Mouse (Mus musculus): ENCODE results near the gene Eid2.
"Not testable (repeated sequence)": the region's sequence is repeated elsewhere in the genome, so short reads cannot be mapped to it uniquely, and the experiment has no call there.

Gene Eid2

GRCm38 (mm10) chr7:28267129-28268041, at the start of gene Eid2:
Gene Eid2, plus strand, starts transcription at chr7:28267881.
- DNase-seq (ENCODE audit: low spot score) = peak; percentile 79

DNA sequence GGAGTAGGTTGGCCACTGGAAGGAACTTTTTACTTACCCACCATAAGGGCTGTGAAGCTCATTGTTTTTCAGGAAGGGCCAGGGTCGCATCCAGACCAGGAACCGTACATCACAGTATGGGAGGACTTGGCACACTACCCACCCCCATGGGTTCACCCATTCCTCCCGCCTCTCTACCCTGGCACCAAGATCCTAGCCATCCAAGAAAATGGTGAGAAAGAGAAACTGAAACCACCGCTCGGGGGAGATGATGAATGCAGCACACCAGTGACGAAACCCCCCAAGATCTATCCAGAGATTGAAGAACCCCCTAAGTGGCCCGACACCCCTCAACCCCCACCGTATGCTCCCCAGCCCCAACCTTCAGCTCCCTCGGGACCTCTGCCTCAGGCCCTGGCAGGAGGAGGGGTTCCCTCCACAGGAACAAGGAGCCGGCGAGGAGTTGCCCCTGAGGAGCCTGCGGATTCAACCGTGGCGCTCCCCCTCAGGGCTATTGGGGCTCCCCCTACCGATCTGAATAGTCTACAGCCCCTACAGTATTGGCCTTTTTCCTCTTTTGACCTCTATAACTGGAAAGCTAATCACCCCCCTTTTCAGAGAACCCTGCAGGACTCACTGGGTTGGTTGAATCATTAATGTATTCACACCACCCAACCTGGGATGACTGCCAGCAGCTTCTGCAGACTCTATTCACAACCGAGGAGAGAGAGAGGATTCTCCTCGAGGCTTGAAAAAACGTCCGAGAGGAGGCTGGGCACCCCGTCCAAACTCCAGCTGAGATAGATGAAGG, 48.5 kb upstream of the Eid2 start:
- DNase-seq (ENCODE audit: low spot score) = not testable (repeated sequence)

DNA sequence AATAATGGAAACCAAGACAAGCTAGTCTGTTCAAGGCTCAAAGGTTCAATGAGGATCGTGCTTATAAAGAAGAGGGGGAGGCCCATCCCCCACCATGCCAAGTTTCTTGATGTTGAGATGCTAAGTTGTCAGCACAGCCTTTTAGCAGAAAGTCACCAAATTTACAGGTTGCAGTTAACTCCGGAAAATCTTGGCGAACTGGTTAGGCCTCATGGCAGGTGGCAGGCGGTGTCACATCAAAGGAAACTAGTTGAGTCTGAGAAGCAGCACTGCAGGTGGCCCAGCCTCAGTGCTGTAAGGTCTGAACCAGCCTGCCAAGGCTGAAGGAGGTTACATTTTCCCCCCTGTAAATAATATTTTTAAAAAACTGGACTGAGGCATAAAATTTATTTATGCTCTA, 40.8 kb upstream of the Eid2 start:
- not testable (repeated sequence) for DNase-seq (ENCODE audit: low spot score)

- not testable (repeated sequence) for DNase-seq (ENCODE audit: low spot score)
Observed at GRCm38 (mm10) chr7:28227421-28227820, 40.3 kb upstream of the Eid2 start.

- not testable (repeated sequence) for DNase-seq (ENCODE audit: low spot score)
Observed at GRCm38 (mm10) chr7:28243943-28244342, 23.7 kb upstream of the Eid2 start.

GRCm38 (mm10) chr7:28248957-28249356, 18.7 kb upstream of the Eid2 start:
- DNase-seq (ENCODE audit: low spot score) = no peak

DNA sequence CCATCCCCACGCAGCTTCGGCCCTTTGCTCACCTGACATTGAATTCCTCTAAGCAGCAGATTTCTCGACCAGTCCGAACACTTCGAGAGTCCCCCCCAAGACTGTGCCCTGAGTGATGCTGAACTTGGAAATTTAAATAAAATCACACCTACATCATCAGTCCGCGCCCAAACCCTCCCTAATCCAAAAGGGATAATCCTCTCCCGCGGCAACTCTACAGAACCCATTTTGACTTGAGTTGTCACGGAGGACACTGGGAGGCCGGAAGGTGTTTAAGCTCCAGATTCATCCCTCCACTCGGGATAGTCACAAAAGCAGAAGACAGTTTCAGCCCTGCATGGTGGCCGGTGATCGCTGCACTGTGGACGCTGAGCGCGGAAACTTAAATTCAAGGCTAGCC, 15.7 kb upstream of the Eid2 start:
- DNase-seq (ENCODE audit: low spot score) = no peak

DNA sequence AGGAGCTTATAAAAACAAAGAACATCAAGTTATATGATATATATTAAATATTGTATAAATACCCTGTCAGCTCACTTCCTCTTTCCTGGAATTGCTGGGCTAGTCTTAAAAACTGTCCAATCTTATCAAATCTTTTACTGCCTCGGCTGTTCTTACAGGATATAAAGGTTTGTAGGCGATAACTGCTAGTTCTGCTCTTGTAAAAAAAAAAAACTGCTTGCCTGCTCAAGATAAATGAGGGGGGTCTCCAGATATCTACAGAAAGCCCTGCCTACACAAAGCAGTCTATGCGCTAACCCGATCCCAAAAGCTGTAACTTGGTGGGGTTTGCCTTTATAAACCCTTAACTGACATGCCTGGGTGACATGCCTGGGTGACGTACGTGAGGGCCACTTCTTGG, 13.1 kb upstream of the Eid2 start:
- no peak for DNase-seq (ENCODE audit: low spot score)

- no peak for DNase-seq (ENCODE audit: low spot score)
Observed at GRCm38 (mm10) chr7:28255476-28255875, 12.2 kb upstream of the Eid2 start.

DNA sequence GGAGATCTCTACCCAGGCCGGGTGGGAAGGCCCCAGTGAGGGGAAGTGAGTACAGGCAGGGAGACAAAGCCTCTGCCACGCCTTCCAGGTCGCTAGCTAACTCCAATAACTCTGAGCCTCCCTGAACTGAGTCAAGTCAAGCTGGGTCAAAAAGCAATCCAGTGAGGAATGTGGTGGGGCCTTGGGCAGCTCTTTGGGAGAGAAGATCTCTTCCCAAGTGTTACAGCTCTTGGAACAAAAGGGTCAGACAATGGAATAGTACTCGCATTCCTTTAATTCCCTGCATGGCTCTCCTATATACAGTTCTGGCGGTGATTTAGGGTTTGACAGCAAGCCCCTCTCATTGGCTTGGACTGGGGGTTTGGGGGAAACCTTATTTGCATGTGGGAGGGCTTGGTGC, 4.8 kb upstream of the Eid2 start:
- DNase-seq (ENCODE audit: low spot score) = no peak

GRCm38 (mm10) chr7:28263786-28264185, 3.9 kb upstream of the Eid2 start:
- DNase-seq (ENCODE audit: low spot score) = peak; percentile 80

DNA sequence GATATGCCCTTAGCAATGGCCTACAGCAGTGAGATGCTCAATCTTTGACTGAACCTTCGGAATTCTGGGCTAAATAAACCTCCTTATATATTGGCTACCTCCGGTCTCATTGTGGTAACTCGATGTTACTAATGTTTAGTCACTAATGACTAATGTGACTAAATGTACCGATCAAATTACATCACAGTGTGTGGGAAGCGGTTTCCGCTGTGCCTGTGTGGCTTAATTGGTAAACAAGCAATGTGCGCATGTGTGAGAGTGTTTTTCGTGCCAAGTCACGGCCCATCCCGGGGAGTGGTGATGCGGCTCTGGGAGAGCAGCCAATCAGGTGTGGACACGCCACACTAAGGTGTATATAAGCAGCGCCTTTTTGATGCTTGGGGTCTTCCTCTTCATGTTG, 2.3 kb upstream of the Eid2 start:
- no peak for DNase-seq (ENCODE audit: low spot score)

- DNase-seq (ENCODE audit: low spot score) = peak; percentile 67
Observed at GRCm38 (mm10) chr7:28268042-28268531, 406 bp downstream of the Eid2 start.

DNA sequence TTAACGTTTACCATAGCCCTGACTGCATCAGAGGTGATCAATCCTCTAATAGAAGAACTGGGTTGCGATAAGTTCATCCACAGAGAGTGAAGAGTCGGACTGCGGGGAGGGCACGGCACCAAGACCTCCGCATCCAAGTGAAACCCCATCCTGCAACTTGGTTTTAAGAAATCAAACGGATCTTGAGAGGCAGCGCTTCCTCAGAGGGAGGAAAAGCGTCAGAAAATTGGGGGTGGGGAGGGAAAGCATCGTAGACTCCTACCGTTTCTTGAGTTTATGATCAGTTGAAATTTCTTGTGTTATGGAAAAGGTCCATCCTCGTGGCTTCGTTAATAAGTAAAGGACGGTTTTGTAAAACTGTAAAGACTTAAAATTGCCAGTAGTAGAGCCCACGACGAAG, 895 bp downstream of the Eid2 start:
- no peak for DNase-seq (ENCODE audit: low spot score)

- no peak for DNase-seq (ENCODE audit: low spot score)
Observed at GRCm38 (mm10) chr7:28269355-28269754, 1.7 kb downstream of the Eid2 start.

DNA sequence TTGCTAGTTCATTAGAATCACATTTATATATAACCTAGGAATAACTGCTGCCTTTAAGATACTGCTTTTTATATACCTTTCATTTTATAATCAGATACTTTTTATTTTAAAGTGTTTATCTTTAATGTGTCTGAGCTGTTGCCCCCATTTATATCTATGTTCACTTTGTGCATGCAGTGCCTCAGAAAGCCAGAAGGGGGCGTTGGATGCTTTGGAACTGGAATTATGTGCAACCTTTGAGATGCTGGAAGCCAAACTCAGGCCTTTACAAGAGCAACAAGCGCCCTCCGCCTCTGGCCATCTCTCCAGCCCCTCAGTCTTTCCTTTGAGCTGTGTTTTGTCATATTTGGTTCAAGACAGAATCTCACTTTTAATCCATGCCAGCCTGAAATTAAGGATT, 4.1 kb downstream of the Eid2 start:
- DNase-seq (ENCODE audit: low spot score) = no peak

- DNase-seq (ENCODE audit: low spot score) = no peak
Observed at GRCm38 (mm10) chr7:28277237-28277614, 9.5 kb downstream of the Eid2 start.

DNA sequence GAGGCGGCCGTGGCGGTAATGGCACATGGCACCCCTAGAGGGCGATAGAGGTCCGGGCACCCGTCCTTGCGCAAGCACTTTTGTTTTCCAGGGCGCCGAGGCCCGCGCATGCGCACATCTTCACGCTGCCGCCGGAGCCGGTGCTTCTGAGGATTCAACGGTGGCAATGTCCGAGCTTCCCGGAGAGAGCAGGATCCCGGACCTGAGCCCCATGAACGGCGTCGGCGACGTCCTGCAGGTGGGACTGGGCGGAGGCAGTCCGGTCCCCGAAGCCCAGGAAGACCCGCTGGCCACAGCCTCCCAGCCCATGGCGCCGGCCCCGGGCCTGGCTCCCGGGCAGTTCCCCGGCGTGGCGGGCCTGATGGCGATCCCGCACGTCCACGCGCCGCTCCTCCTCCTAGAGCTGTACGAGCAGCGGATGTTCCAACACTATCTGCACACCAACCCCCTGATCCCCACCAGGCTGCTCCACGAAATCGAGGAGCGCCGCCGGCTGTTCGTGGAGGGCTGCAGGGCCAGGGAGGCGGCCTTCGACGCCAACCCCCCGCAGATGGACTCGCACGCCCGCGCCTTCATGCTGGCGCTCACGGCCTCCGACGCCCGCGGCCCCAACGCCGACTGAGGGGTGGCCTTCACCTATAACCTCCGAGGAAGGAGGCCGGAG, 10.1 kb downstream of the Eid2 start, which contains the start of gene Eid2b:
TSS of gene Eid2b (plus strand) at position 125 of the 664 bp plus-strand sequence.
- DNase-seq (ENCODE audit: low spot score) = peak; percentile 95

DNA sequence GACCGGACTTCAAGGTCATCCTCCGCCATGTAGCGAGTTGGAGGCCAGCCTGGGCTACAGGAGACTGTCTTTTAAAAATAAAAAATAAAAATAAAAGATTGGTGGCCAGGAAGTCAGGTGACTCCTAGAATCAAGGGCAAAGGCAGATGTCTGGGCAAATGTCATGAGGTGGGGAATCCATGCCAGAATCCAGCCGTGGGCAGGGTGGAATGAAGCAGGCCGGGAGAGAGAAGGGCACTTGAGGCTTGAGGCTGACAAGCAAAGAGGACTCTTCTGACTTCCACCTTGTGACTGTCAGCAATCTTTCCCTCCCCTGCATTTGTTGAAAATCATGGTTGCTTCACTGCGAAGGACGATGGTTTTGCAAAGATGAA, 10.6 kb downstream of the Eid2 start:
- DNase-seq (ENCODE audit: low spot score) = no peak

- DNase-seq (ENCODE audit: low spot score) = no peak
Observed at GRCm38 (mm10) chr7:28280630-28281029, 12.9 kb downstream of the Eid2 start.

DNA sequence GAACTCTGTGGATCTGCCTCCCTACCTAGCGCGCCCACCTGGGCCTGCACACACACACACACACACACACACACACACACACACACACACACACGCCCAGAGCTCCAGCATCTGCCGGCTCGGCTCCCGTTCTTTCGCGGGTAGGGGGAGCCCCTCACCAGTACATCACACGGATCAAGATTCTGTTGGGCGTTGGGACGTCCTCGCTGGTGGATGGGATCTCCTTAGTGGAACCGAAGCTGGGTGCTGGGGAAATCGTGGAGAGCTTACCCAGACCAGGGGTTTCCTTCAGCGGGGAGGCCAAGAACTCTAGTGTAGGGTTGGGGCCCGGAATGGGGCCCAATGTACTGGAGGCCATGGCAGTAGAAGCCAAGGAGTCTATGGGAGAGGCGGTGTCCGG, 22.5 kb downstream of the Eid2 start:
- no peak for DNase-seq (ENCODE audit: low spot score)

Measured in urinary bladder, postnatal 14 days (tissue).